Mouse (Mus musculus) midbrain, postnatal 0 days (tissue): Measurements from ENCODE around the gene Slc35g1. TPM values are rescaled to one million over a fixed set of nuclear protein-coding genes. Genes with fewer than 3 reads are reported as not detected.

ENCODE experiments used
- ATAC-seq: fragments of 200-750 bp; cut with Nextera tagmentation; 2 replicates; pipeline ENCODE4 v1.8.0; 2017; ENCODE audit warnings: moderate number of reproducible peaks, mild to moderate bottlenecking, moderate TSS enrichment, moderate library complexity; ENCODE audit not compliant: low FRiP score
- DNase-seq: peaks from one replicate; pipeline ENCODE4 v3.0.0-alpha.2; 2015; ENCODE audit warnings: low spot score
- H3K27ac ChIP-seq: fragments of 300-500 bp; sonication (generic); 2 replicates; pipeline ENCODE4 v1.5.1; 2014; ENCODE audit warnings: low read depth, mild to moderate bottlenecking, low read length, mixed read lengths
- H3K27me3 ChIP-seq: fragments of 300-500 bp; sonication (generic); 2 replicates; pipeline ENCODE4 v1.6.1; 2014; ENCODE audit warnings: low read length, control low read depth, mixed read lengths; ENCODE audit not compliant: insufficient read depth
- H3K36me3 ChIP-seq: fragments of 300-500 bp; sonication (generic); 2 replicates; pipeline ENCODE4 v1.6.1; 2014; ENCODE audit warnings: low read length, control low read depth, mixed read lengths; ENCODE audit not compliant: insufficient read depth
- H3K4me1 ChIP-seq: fragments of 300-500 bp; sonication (generic); 2 replicates; pipeline ENCODE4 v1.6.1; 2014; ENCODE audit warnings: mild to moderate bottlenecking, control low read depth, antibody characterized with exemption, low read length, mixed read lengths; ENCODE audit not compliant: insufficient read depth
- H3K4me2 ChIP-seq: fragments of 300-500 bp; sonication (generic); 2 replicates; pipeline ENCODE4 v1.6.1; 2014; ENCODE audit warnings: low read depth, mild to moderate bottlenecking, low read length, mixed read lengths; ENCODE audit not compliant: poor library complexity, severe bottlenecking
- H3K4me3 ChIP-seq: fragments of 300-500 bp; sonication (generic); 2 replicates; pipeline ENCODE4 v1.5.1; 2014; ENCODE audit warnings: low read depth, mild to moderate bottlenecking, low read length, moderate library complexity
- H3K9ac ChIP-seq: fragments of 300-500 bp; sonication (generic); replicated peaks from 2 replicates; pipeline ENCODE4 v1.6.1; 2014; ENCODE audit warnings: mild to moderate bottlenecking, low read length, moderate library complexity, mixed read lengths; ENCODE audit not compliant: poor library complexity, severe bottlenecking
- H3K9me3 ChIP-seq: fragments of 300-500 bp; sonication (generic); 2 replicates; pipeline ENCODE4 v1.6.1; 2016; ENCODE audit warnings: low read length, control low read depth
- CTCF ChIP-seq: IDR thresholded peaks from 2 replicates; pipeline ENCODE4 v1.5.1; 2016; ENCODE audit warnings: antibody characterized with exemption, mild to moderate bottlenecking
- WGBS: fragments of 180-500 bp; shearing (Covaris S2); extraction: QIAGEN DNeasy Blood & Tissue Kit; methylation state at CpG from one replicate; pipeline ENCODE4 v1.1.7; 2014; 5-methylcytosine and 5-hydroxymethylcytosine counted together
- polyA plus RNA-seq: library from polyadenylated mRNA; unstranded; fragments of >200 nt; fragmentation: Nextera tagmentation; extraction: Ambion mirVana; gene quantifications from 2 replicates; pipeline ENCODE4 v1.2.1, GENCODE M21; 2015
- total RNA-seq: library from RNA; depleted of rRNA; stranded (reverse); fragments of >200 nt; gene quantifications from 2 replicates; pipeline ENCODE4 v1.2.3, GENCODE M21; 2014

Slc35g1 gene
- total and polyA plus RNA-seq, 2 experiments from 2014 or later = 1.4 to 2.5 TPM

GRCm38 (mm10) chr19:38421436-38421835 is 25.7 kb downstream of the Slc35g1 start:
- no peak for TF ChIP-seq CTCF
- H3K36me3 ChIP-seq = no peaks in the 10 kb centered on the region
- no peaks in the 10 kb centered on the region for H3K4me1 ChIP-seq
- no peak overlapping the region for H3K4me3 ChIP-seq
- ATAC-seq (no peak), DNase-seq (no peak)
- no peaks in the 10 kb centered on the region for H3K9me3 ChIP-seq
- no peak overlapping the region for H3K4me2 ChIP-seq
- WGBS = 67% methylated on average over 7 of the region's 7 CpGs
- H3K9ac ChIP-seq = no peak overlapping the region
- H3K27ac ChIP-seq = no peak overlapping the region
- no peaks in the 10 kb centered on the region for H3K27me3 ChIP-seq

GRCm38 (mm10) chr19:38422926-38423325 is 27.1 kb downstream of the Slc35g1 start:
- no peaks in the 10 kb centered on the region for H3K9me3 ChIP-seq
- no peaks in the 10 kb centered on the region for H3K36me3 ChIP-seq
- WGBS = 55% methylated on average over 6 of the region's 6 CpGs
- no peak for TF ChIP-seq CTCF
- H3K4me3 ChIP-seq = no peak overlapping the region
- no peak overlapping the region for H3K4me2 ChIP-seq
- DNase-seq (no peak), ATAC-seq (no peak)
- H3K4me1 ChIP-seq = no peaks in the 10 kb centered on the region
- no peak overlapping the region for H3K9ac ChIP-seq
- no peaks in the 10 kb centered on the region for H3K27me3 ChIP-seq
- H3K27ac ChIP-seq = no peak overlapping the region

GRCm38 (mm10) chr19:38423884-38424283 is 28.1 kb downstream of the Slc35g1 start:
- ATAC-seq = no peak
- no peaks in the 10 kb centered on the region for H3K4me1 ChIP-seq
- 25% methylated on average over 7 of the region's 7 CpGs for WGBS

GRCm38 (mm10) chr19:38424581-38424980 is 28.8 kb downstream of the Slc35g1 start:
- no peaks in the 10 kb centered on the region for H3K36me3 ChIP-seq
- no peaks in the 10 kb centered on the region for H3K9me3 ChIP-seq
- WGBS = 89% methylated on average over 7 of the region's 7 CpGs
- H3K4me2 ChIP-seq = no peak overlapping the region
- no peak for TF ChIP-seq CTCF
- DNase-seq (no peak), ATAC-seq (no peak)
- no peak overlapping the region for H3K27ac ChIP-seq
- H3K4me3 ChIP-seq = no peak overlapping the region
- no peaks in the 10 kb centered on the region for H3K27me3 ChIP-seq
- no peaks in the 10 kb centered on the region for H3K4me1 ChIP-seq
- H3K9ac ChIP-seq = no peak overlapping the region

More at GRCm38 (mm10) chr19:38423884-38424283, 28.1 kb downstream of the Slc35g1 start:
- peak; percentile 79 for TF ChIP-seq CTCF
- Histone ChIP-seq H3K9ac (no peak overlapping the region), H3K9me3 (no peaks in the 10 kb centered on the region), H3K4me3 (no peak overlapping the region), H3K27me3 (no peaks in the 10 kb centered on the region), H3K4me2 (no peak overlapping the region), H3K36me3 (no peaks in the 10 kb centered on the region), H3K27ac (no peak overlapping the region)
- DNase-seq = peak; percentile 73

- ATAC-seq (no peak), DNase-seq (peak; percentile 42)
- no peak overlapping the region for H3K27ac ChIP-seq
- 59% methylated on average over 5 of the region's 5 CpGs for WGBS
- no peaks in the 10 kb centered on the region for H3K9me3 ChIP-seq
- peak; percentile 61 for TF ChIP-seq CTCF
- H3K4me1 ChIP-seq = no peaks in the 10 kb centered on the region
- H3K9ac ChIP-seq = no peak overlapping the region
- no peak overlapping the region for H3K4me2 ChIP-seq
- no peaks in the 10 kb centered on the region for H3K27me3 ChIP-seq
- no peak overlapping the region for H3K4me3 ChIP-seq
- H3K36me3 ChIP-seq = no peaks in the 10 kb centered on the region
Observed at GRCm38 (mm10) chr19:38429269-38429668, 33.5 kb downstream of the Slc35g1 start.

- ATAC-seq (no peak), DNase-seq (no peak)
- no peak overlapping the region for H3K4me3 ChIP-seq
- no peaks in the 10 kb centered on the region for H3K9me3 ChIP-seq
- H3K4me1 ChIP-seq = no peaks in the 10 kb centered on the region
- 91% methylated on average over 8 of the region's 8 CpGs for WGBS
- no peak overlapping the region for H3K9ac ChIP-seq
- H3K27me3 ChIP-seq = no peaks in the 10 kb centered on the region
- no peaks in the 10 kb centered on the region for H3K36me3 ChIP-seq
- H3K27ac ChIP-seq = no peak overlapping the region
- H3K4me2 ChIP-seq = no peak overlapping the region
- TF ChIP-seq CTCF = no peak
Observed at GRCm38 (mm10) chr19:38430475-38430874, 34.7 kb downstream of the Slc35g1 start.
